Mouse (Mus musculus) G1E (cell line): ENCODE measurements around the gene 4930426L09Rik.

Source experiments
- CTCF ChIP-seq: IDR thresholded peaks from 2 replicates; pipeline ENCODE4 v1.5.1; 2012; ENCODE audit warnings: low read depth, low read length, inconsistent platforms, mixed read lengths
- GATA1 ChIP-seq: IDR thresholded peaks from 2 replicates; pipeline ENCODE4 v1.6.1; 2012; ENCODE audit warnings: borderline replicate concordance, low read length, inconsistent platforms, mixed read lengths
- POLR2AphosphoS5 ChIP-seq: IDR thresholded peaks from 2 replicates; pipeline ENCODE4 v1.6.1; 2012; ENCODE audit warnings: low read depth, low read length, inconsistent platforms; ENCODE audit not compliant: insufficient replicate concordance
- TAL1 ChIP-seq: conservative IDR thresholded peaks from 2 replicates; pipeline ENCODE4 v1.6.1; 2012; ENCODE audit warnings: low read depth, low read length, inconsistent platforms, mixed read lengths

DNA sequence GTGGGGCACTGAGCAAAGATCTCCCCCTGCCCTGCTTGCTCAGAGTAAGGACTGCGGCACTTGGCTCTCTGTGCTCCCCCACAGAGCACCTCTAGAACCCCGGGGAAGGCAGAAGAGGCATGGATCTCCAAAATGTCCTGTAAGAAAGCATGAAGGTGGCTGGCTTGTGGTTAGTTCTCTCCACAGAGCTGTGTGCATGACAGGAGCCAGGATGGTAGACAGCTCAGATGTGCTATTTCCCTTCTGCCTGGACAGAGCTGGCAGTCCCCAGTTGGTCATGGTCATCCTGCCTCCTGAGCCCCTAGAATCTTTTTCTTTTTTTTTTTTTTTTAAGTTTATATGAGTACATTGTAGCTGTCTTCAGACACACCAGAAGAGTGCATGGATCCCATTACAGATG is 27.7 kb upstream of the 4930426L09Rik start:
- TF ChIP-seq CTCF (no peak), GATA1 (no peak), TAL1 (no peak), POLR2AphosphoS5 (no peak)
